Mouse (Mus musculus): Measurements from ENCODE around the gene Ift80. TPM values are rescaled to one million over a fixed set of nuclear protein-coding genes. Genes with fewer than 3 reads are reported as not detected.
A peak's percentile ranks its signal among the peaks of the same experiment; 100 is the strongest.
"Not testable (repeated sequence)": the region's sequence is repeated elsewhere in the genome, so short reads cannot be mapped to it uniquely, and the experiment has no call there.

Gene Ift80
- total RNA-seq (2021) = 1 to 10 TPM; 4.9 to 7.4 TPM
- long read RNA-seq, experiment 1, full-length matches to known transcripts = 1 of 2 reads
- long read RNA-seq, experiment 1, partial matches to known transcripts = 0 of 2 reads
- long read RNA-seq, experiment 1, other reads (novel, unspliced or antisense) = 1 of 2 reads
- long read RNA-seq, experiment 2, full-length matches to known transcripts = 1 of 2 reads
- long read RNA-seq, experiment 2, partial matches to known transcripts = 0 of 2 reads
- long read RNA-seq, experiment 2, other reads (novel, unspliced or antisense) = 1 of 2 reads

DNA sequence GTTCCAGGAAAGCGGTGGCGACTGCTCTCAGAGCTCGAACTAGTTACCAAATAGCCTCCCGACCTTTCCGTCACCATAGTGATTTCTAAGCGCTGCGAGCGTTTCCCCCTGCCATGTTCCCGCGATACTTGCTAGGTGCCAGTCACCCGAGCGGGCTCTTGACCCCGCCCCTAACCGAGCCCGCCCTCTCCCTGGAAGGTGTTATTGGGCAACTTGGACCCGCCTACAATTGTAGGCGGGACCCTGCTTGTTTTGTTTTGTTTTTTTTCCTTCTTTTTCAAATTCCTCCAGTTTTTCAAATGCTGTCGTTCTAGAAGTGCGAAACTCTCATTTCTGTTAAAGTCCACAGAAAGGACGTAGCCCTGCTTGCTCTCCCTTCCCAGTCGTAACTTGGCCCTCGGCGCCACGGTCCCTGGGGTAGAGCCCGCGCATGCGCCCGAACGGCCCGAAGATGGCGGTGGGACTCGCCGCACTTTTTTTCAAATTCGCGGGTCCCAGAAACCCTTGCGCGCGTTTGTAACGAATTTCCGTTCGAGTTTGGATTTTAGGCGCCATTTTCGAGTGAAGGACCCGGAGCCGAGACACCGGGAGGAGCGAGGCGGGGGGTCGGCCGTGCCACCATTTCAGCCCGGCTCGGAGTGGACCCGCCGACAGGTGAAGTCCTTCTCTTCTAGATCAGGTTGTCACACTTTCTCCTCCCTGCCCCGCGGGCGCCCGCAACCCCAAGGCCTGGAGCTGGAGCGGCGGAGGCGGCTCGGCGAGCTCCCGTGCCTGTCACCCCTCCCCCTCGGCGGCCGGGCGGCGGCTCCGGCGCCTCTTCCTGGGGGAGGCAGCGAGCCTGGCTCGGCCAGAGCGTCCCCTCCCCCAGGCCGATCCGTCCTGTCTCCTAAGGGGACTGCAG lies at the start of gene Ift80, which contains the start of gene Smc4:
TSS of gene Ift80 (minus strand) at position 134 of the 901 bp plus-strand sequence.
TSS of gene Smc4 (plus strand) at position 302 of the 901 bp plus-strand sequence.
- peak; percentile 94 for DNase-seq

DNA sequence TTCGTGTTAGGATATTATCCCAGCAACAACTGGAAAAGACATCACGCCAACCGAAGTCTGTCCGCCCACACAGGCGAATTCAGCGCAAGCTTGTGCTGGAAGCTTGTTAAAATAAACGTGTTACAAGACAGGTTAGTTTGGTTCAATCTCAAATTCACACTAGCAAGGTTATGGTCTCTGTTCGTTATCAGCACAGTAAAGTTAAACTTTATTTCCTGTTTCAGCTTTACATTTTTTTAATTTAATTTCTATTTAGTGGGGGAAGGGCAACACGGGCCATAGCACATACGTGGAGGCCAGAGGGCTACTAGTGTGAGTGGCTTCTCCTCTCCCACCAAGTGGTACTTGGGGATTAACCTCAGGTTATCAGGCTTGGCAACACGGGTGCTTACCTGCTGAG lies 47.5 kb upstream of the Ift80 start:
- DNase-seq = no peak

DNA sequence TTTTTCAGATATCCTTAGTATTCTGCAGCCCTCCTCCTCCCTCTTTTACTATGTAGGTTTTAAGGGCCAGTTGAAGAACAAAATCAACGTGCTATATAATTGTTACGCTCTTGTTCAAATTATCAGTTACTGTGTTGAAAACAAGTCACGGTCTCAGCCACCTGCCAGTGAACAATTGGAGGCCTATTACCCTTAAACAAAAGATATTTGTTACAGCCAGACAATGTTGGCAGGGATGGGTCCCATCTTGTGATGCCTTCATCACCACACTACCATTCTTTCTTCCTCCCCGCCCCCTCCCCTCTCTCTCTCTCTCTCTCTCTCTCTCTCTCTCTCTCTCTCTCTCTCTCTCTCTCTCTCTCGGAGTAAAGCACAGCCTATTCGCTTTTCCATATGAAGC lies 44.6 kb upstream of the Ift80 start:
- no peak for DNase-seq

DNA sequence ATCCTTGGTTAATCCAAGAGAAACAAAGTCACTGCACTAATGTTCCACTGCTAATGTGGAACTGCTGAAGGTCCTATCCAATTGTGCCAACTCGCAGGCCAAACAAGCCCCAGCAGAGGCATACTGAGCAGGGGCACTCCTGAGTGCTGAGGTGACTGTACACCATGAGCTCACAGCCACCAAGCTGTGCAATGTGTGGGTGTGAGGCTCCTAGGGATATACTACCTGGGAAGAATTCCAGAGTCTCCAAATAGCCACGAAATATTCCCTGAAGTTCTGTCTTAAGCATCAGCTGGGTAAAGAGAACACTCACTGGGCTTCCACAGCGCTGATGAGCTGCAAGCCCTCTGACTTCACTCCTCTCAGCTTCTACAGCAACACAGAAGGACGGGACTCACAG lies 43.3 kb upstream of the Ift80 start:
- DNase-seq = no peak

DNA sequence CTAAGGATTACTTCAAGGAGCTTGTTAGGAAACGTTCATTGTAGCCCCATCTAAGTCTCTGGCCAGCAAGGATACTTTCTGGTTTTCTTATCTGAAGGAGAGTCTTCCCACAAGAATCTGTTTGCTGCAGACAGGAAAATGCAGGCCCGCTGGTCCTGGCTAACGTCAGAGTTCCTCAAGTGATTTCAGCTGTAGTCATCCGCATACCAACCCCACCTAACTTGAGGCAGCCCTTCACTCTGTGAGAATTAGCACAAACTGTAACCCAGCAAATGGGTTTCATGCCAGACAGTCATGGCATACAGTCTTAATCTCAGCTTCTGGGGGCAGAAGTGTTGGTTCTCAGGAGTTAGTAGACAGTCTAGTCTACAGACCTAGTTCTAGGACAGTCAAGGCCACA lies 42.1 kb upstream of the Ift80 start:
- DNase-seq = no peak

DNA sequence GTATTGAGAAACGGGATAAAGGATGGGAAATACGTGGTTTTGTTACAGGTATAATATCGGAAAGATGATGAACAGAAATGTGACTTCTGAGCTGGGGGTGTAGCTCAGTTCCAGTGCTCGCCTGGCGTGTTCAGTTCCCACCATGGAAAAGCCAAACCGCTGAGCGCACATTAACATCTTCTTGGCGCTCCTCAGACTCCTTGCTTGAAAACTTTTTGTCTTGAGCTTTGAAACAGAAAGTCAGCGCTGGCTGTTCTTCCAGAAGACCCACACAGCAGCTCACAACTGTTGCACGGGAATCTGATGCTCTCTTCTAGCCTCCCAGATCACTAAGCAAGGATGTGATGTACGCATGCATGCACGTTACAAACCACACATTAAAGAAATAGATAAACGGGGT lies 41.4 kb upstream of the Ift80 start:
- DNase-seq = peak; percentile 10

DNA sequence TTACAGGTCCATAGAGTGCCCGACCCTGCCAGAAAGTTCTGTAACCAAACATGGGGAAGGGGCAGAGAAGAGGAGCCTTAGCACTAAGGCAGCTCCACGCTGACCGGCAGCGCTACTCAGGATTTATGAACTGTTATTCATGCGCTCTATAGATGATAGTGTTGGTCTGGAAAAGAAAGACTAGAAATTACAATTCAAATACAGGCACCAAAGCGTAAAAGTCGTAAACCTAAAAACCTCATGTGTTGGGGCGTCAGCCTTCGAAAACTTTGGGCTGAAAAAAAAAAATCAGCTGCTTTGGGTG lies 41.0 kb upstream of the Ift80 start:
- no peak for DNase-seq

DNA sequence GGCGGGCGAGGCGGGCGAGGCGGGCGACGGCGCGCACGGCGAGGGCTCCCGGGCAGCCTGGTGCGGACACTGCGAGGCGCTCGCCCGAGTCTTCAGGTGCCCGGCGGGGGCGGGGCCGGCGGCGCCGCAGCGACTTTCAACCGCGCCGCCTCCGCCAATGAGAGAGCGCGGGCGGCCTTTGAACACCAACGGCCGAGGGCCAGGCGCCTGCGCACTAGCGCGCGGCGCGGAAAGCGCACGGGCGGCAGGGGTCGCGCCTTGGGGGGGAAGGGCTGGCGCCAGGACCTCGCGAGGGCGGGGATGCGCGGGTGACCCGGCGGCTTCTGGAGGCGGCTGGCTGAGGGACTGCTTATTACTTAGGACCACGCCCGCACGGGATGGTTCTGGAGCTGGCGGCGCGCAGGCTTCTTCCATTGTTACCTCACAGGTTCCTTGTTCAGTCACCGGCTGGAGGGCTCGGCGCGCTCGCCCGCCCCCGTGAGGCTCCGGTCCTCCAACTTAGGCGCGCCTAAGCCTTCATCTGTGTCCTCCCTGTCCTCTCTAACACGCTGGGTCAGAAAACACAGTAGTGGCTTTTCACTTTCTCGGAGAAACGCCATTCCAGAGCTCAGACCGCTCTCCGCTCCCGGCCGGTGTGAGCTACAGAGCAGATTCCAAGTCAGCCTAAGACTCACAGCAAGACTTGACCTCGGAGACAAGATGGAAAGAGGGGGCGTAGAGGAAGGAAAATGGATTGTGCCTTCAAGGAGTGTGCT lies 40.5 kb upstream of the Ift80 start, which contains the start of gene Trim59:
TSS of gene Trim59 (minus strand) at position 111 of the 755 bp plus-strand sequence.
- DNase-seq = peak; percentile 86

DNA sequence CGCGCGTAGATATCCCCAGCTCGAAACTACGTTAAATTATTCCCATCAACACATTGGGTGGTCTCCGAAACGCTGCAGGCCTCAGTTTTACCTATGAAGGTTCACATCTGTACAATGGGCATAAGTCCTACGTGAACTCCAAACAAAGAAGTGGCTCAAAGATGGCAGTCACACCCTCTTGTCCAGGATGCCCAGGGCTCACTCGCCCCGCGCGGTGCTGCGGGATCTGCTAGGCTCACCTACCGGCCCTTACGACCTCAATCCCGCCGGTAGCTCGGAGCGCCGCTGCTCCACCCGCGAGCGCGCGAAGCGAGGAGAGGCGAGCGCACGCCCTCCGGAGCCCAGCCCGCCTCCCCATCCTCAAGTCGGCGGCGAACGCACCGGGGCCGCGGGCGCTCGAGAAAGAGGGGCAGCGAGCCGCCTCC lies 39.8 kb upstream of the Ift80 start:
- no peak for DNase-seq

DNA sequence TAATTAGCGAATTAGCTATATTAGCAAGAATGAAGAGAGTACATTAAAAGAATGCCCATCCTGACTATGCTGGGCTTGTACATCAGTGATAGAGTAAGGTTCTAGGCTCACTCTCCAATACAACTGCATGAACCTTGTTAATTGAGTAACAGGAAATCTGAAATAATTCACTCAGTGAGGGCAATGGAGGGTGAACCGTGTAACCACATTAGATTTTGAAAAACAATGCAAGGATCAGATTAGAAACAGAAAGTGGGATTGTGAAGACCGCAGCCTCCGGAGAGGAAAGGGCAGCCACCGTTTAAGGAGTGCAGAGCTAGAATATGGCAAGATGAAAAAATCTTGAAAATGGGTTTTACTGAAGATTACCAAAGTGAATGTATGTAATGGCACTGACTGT lies 36.9 kb upstream of the Ift80 start:
- DNase-seq = no peak

DNA sequence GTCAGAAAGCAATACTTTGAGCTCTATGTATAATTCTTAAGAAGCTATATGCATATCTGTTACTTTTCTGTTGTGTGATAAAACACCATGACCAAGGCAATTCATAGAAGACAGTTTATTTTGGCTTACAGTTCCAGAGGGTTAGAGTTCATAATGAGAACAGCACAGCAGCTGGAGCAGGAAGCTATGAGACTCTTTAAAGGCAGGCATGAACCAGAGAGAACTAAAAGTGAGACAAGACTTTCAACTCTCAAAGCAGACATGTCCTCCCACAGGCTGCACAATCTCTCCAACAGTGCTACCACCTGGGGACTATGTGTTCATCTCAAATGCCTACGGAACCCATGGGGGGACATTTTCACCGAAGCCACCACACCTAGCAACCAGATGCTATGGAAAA lies 35.7 kb upstream of the Ift80 start:
- no peak for DNase-seq

DNA sequence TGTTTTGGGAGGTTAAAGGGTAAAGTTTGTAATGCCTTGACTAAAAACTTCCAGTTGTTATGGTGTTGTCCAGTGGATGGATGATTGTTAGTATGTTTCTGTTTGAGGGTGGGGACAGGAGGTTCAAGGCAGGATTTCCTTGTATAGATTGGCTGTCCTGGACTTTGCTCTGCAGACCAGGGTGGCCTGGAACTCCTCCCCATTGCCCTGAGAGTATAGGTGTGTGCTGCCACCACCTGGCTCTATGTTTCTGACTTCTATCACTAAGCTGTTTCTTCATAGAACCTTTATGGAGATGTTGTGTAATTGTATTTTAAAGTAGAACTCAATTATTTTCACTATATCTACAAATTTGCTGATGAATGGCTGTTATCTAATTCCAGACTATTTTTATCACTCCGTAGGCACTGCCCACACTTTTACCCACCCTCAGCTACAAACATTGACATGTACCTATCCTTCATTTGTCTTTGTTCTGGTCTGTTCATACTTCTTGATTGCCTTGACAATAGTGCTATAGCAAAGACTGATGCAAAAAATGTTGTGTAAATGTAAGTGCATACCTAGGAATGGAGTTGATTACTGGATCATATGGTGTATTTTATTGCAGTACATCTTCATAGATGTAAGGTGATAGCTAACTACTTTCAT lies 21.9 kb upstream of the Ift80 start:
- DNase-seq = no peak

DNA sequence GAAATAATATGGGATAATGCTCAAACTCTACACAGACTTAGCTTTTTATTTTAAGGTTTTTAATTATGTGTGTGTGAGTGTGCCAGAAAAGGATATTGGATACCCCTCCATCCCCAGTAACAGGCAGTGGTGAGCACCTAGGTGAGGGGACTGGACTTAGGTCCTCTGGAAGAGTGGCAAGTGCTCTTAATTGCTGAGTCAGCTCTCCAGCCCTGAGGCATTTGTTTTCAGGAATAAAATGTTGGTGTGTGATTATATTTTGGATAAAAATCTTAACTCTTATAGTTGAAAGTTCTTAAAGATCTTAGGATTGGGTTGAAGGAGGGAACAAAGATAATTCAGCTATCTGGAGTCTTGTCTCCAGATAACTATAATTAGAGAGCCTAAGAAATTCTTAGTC lies 16.4 kb upstream of the Ift80 start:
- DNase-seq = no peak

DNA sequence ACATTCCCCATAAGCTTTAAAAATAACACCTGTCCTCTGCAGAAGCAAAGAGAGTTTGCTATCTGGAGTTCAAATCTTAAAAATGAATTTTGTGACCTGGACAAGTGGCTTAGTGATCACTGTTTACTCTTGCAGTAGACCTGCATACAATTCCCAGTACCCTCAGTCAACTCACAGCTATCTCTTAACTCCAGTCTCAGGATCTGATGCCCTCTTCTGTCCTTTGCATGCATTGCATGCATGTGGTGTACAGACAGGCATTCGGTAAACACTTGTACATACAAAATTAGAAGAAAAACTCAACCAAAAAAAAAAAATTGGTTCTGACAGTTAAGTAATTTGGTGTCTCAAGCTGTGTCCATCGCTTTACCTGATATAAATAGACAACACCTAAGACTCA lies 15.9 kb upstream of the Ift80 start:
- no peak for DNase-seq

DNA sequence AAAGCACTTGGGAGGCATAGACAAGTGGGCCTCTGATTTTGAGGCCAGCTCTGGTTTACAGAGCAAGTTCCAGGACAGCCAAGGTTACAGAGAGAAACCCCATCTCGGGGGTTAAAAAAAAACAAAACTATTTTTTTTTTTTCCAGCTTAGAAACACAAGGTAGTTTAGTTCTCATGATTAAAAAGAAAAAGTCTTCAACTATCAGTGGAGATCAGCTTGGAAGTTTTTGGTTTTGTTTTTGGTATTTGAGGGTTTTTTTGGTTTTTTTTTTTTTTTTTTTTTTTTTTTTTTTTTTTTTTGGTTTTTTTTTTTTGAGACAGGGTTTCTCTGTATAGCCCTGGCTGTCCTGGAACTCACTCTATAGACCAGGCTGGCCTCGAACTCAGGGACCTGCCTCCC lies 14.3 kb upstream of the Ift80 start:
- not testable (repeated sequence) for DNase-seq

DNA sequence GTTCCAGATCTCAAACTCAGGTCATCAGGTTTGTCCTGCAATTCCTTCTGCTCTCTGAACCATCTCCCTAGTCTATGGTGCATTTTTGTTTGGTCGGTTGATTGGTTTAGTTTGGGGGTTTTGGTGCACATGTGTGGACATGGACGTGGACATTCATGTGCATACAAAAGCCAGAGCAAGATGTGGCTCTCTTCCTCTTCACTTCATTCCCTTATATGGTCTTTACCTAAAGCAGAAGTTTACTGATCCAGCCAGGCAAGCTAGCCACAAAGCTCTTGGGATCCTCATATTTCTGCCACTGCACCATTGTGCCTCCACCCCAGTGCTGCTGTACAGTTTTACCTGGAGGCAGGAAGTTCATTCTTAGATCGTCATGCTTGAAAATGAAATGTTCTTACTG lies 12.8 kb upstream of the Ift80 start:
- no peak for DNase-seq

DNA sequence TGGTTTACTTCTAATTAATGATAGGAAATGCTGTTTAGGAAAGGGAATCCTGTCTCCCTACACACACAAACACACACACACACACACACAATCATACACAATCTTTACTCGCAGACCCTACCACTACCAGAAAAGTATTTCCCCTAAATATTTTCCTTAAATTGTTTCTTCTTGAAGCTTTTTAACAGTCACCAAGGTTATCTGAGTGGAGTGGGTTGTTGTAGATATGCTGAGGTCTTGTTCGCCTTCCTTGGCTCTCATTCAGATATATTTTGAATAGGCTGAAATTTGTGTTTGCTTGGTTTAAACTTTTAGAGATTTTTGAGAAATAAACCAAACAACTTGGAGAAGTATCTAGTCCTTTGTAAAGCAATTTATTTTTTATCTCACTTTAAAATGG lies 4.5 kb upstream of the Ift80 start:
- no peak for DNase-seq

DNA sequence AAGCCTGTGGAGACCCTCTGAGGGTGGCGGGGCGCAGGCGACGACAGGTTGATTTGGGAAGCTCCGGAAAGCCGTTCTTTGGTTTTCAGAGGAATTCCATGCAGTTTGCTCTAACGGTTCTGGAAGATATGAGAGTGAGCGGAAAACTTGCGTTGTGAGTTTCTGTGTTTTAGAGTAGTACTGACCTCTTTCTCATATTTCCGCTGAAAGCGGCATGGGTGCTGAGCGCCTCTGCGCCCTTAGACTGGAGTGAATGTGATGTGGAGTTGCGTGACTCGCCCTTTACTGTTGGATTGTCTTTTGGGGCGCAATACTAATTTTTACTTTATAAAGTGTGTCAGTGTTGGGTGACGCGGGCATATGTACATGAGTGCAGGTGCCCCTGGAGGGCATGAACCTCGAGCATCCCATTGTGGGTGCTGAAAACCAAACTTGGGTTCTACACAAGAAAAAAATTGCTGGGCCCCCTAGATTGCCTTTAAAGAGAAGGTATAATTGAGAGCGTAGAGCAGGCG lies 1.9 kb upstream of the Ift80 start:
- DNase-seq = no peak

DNA sequence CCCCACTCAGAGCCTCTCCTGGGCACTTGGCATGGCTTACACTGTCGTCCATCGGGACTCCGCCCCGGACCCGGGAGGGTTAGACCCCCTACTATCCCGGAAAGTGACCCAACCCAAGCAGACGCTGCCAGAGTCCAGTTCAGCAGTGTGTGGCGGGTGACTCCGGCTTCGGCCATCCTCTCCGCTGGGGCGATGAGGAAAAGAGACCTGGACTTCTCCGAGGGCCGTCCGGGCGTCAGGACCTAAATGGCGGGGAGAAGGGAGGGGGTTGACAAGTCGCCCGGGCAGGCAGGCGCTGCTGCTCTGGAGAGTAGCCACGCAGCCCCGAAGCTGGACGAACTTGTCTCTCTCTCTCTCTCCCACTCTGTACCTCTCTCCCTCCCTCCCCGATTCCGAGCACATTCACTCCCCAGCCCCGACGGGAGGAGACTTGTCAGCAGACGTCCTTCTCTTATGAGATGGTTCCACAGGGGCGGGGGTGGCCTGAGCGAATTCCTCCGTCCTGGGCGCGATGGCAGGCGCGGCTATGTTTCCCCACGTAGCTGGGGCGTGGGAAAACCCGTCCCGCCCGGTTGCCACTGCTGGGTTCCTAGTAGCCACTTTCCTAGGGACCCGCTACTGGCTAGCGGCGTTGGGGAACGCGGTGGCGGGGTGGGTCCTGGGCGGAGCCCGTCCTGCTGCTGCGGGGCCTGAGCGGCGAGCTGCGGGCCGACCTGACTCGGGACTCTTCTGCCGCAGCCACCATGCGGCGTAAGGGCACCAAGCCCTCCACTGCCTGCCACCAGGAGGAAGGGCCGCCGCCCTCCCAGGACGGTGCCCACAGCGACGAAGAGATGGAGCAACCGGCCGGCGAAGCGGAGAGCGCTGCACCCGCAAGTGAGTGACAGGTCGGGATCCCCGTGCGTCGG lies 1.2 kb upstream of the Ift80 start:
- DNase-seq = peak; percentile 57

DNA sequence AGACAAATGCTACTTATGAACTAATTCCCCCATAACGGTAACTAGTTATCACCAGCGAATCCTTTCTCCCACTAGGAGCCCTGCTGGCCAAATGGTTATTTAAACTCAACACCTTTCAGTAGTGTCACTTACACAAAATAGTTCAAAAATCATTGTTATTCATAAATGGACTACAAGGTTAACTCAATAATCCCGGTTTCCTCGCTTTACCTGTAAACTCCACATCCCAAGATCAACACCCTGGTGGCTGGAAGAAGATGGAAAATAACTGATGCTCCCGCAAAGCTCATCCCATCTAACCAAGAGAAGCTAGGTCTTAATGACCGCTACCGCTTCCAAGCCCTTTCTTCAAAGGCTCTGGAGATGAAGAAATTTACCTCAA lies 324 bp downstream of the Ift80 start:
- DNase-seq = no peak

DNA sequence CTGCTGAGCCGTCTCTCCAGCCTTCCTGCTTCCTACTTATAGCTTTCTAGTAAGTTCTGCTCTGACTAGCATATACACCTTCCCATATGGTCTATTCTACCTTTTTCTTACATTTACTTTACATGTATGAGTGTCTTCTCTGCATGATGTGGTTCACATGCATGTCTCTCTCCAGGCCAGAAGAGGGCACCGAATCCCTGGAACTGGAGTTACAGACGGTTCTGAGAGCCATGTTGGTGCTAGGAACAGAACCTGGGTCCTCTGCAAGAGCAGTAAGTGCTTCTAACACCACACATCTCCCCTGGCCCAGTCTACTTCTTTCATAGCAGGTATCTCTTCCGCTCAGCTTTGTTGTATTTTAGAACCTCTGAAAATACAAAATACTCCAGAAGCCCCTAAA lies 1.6 kb downstream of the Ift80 start:
- no peak for DNase-seq

All from gastrocnemius, postnatal 10 days (tissue).